Mouse (Mus musculus) 3T3-L1 (cell line): ENCODE measurements at regions not wholly inside any gene's neighbourhood (a gene's known extent, or its start where the extent isn't known, plus 50 kb on each side); places are given as distances from the start of the nearest gene placed in this dataset.

Source experiments
- DNase-seq: peaks from one replicate; pipeline ENCODE4 v3.0.0-alpha.2; 2015; ENCODE audit warnings: low read depth, low spot score

GRCm38 (mm10) chrX:11776236-11776899 is 383.8 kb downstream of the Bcor start:
- peak; percentile 71 for DNase-seq

- DNase-seq: peak; percentile 95
Measured at GRCm38 (mm10) chrX:11795010-11795409, 365.1 kb downstream of the Bcor start.

GRCm38 (mm10) chrX:11797870-11798269 is 362.3 kb downstream of the Bcor start:
- DNase-seq: no peak

- no peak for DNase-seq
Measured at GRCm38 (mm10) chrX:11798326-11798725, 361.8 kb downstream of the Bcor start.

- no peak for DNase-seq
Measured at GRCm38 (mm10) chrX:11800400-11800941, 359.7 kb downstream of the Bcor start.

- DNase-seq: no peak
Measured at GRCm38 (mm10) chrX:11801208-11801607, 358.9 kb downstream of the Bcor start.

GRCm38 (mm10) chrX:11801621-11802020 is 358.5 kb downstream of the Bcor start:
- no peak for DNase-seq

- peak; percentile 91 for DNase-seq
Measured at GRCm38 (mm10) chrX:11802074-11802899, 357.9 kb downstream of the Bcor start.

GRCm38 (mm10) chrX:11803239-11803638 is 356.9 kb downstream of the Bcor start:
- no peak for DNase-seq

- DNase-seq: no peak
Measured at GRCm38 (mm10) chrX:11806896-11807252, 353.3 kb downstream of the Bcor start.

- no peak for DNase-seq
Measured at GRCm38 (mm10) chrX:11807253-11807882, 352.8 kb downstream of the Bcor start.

GRCm38 (mm10) chrX:11807883-11808262 is 352.3 kb downstream of the Bcor start:
- no peak for DNase-seq

GRCm38 (mm10) chrX:11808911-11809310 is 351.2 kb downstream of the Bcor start:
- no peak for DNase-seq

- peak; percentile 46 for DNase-seq
Measured at GRCm38 (mm10) chrX:11814861-11815260, 345.3 kb downstream of the Bcor start.

GRCm38 (mm10) chrX:11815864-11816263 is 344.3 kb downstream of the Bcor start:
- DNase-seq: peak; percentile 28

GRCm38 (mm10) chrX:11818634-11819033 is 341.5 kb downstream of the Bcor start:
- DNase-seq: no peak

- DNase-seq: no peak
Measured at GRCm38 (mm10) chrX:11821165-11821564, 339.0 kb downstream of the Bcor start.

- no peak for DNase-seq
Measured at GRCm38 (mm10) chrX:11821880-11822768, 338.0 kb downstream of the Bcor start.

- DNase-seq: no peak
Measured at GRCm38 (mm10) chrX:11825948-11826347, 334.2 kb downstream of the Bcor start.

- DNase-seq: no peak
Measured at GRCm38 (mm10) chrX:11826737-11827408, 333.3 kb downstream of the Bcor start.
